8 mouse cellular contexts compared by ENCODE assay signal in genomic region chr2:105040859-105041258, GRCm38 (mm10). TPM values are rescaled to one million over a fixed set of nuclear protein-coding genes. Genes with fewer than 3 reads are reported as not detected.
"Had no signal": no experiment of that assay in that cellular context is flagged by ENCODE, and none has a peak within 500 bp of the region (broad histone marks: within the 10 kb centered on the region; RNA-seq: fewer than 3 reads in every experiment).

No protein-coding gene starts in this region.

- DNase-seq: right cerebral cortex, postnatal 14 days; thymus, adult 2 months; thymus, postnatal 25 days had no signal

RNA-seq across cellular contexts. Expression of gene Gm11060, which starts 51.0 kb away (rescaled TPM):
- total RNA-seq: layer of hippocampus, postnatal 25 days; left cerebral cortex, adult 2 months; left cerebral cortex, postnatal 14 days; megakaryocyte progenitor cell, adult 5-6 weeks; midbrain, postnatal 0 days had no signal
